Mouse (Mus musculus) heart, embryonic 14.5 days (tissue): Measurements from ENCODE around the gene 4632433K11Rik. TPM values are rescaled to one million over a fixed set of nuclear protein-coding genes. Genes with fewer than 3 reads are reported as not detected.
A peak's percentile ranks its signal among the peaks of the same experiment; 100 is the strongest.

Source experiments
- ATAC-seq: fragments of 200-750 bp; cut with Nextera tagmentation; 2 replicates; pipeline ENCODE4 v1.8.0; 2017; ENCODE audit warnings: low read depth, moderate TSS enrichment; ENCODE audit not compliant: insufficient number of reproducible peaks, insufficient read depth, low FRiP score
- H3K27ac ChIP-seq, 2 experiments: fragments of 200-500 bp in 1 of 2; fragments of 300-500 bp in 1 of 2; sonication (generic) in 1 of 2; replicated peaks in 1 of 2; 2 replicates each; pipeline ENCODE4 v1.5.1; 2012 to 2014; ENCODE audit warnings: low read depth in 2 of 2, low read length in 2 of 2, control low read depth in 1 of 2, mild to moderate bottlenecking in 1 of 2, mixed read lengths in 1 of 2; ENCODE audit not compliant: control insufficient read depth in 1 of 2, insufficient read depth in 1 of 2
- H3K27me3 ChIP-seq: fragments of 300-500 bp; sonication (generic); 2 replicates; pipeline ENCODE4 v1.6.1; 2014; ENCODE audit warnings: mild to moderate bottlenecking, low read length, control low read depth; ENCODE audit not compliant: control insufficient read depth, insufficient read depth
- H3K36me3 ChIP-seq: fragments of 300-500 bp; sonication (generic); 2 replicates; pipeline ENCODE4 v1.6.1; 2014; ENCODE audit warnings: mild to moderate bottlenecking, control low read depth, low read length, mixed read lengths; ENCODE audit not compliant: control insufficient read depth, insufficient read depth
- H3K4me1 ChIP-seq, 2 experiments: fragments of 200-500 bp in 1 of 2; fragments of 300-500 bp in 1 of 2; sonication (generic) in 1 of 2; 2 replicates each; pipeline ENCODE4 v1.6.1; 2012 to 2014; ENCODE audit warnings: low read length in 2 of 2, control low read depth in 1 of 2, mixed read lengths in 1 of 2; ENCODE audit not compliant: control insufficient read depth in 2 of 2, insufficient read depth in 2 of 2
- H3K4me2 ChIP-seq: fragments of 300-500 bp; sonication (generic); 2 replicates; pipeline ENCODE4 v1.6.1; 2014; ENCODE audit warnings: mild to moderate bottlenecking, low read length
- H3K4me3 ChIP-seq, 2 experiments: fragments of 200-500 bp in 1 of 2; fragments of 300-500 bp in 1 of 2; sonication (generic) in 1 of 2; 2 replicates each; pipeline ENCODE4 v1.5.1; 2012 to 2014; ENCODE audit warnings: low read length in 2 of 2, mild to moderate bottlenecking in 2 of 2, control low read depth in 1 of 2, low read depth in 1 of 2, moderate library complexity in 1 of 2; ENCODE audit not compliant: control insufficient read depth in 1 of 2, insufficient read depth in 1 of 2
- H3K9ac ChIP-seq: fragments of 300-500 bp; sonication (generic); 2 replicates; pipeline ENCODE4 v1.6.1; 2014; ENCODE audit warnings: mild to moderate bottlenecking, low read length
- H3K9me3 ChIP-seq: fragments of 300-500 bp; sonication (generic); 2 replicates; pipeline ENCODE4 v1.6.1; 2016; ENCODE audit warnings: low read length, control low read depth; ENCODE audit not compliant: control insufficient read depth
- WGBS: fragments of 180-500 bp; shearing (Covaris S2); extraction: QIAGEN DNeasy Blood & Tissue Kit; methylation state at CpG from one replicate; pipeline ENCODE4 v1.1.7; 2014; 5-methylcytosine and 5-hydroxymethylcytosine counted together
- polyA plus RNA-seq: library from polyadenylated mRNA; unstranded; fragments of >200 nt; fragmentation: Nextera tagmentation; extraction: Ambion mirVana; gene quantifications from 2 replicates; pipeline ENCODE4 v1.2.1, GENCODE M21; 2014

4632433K11Rik gene
- polyA plus RNA-seq, 1 experiment from 2014 or later: not detected

DNA sequence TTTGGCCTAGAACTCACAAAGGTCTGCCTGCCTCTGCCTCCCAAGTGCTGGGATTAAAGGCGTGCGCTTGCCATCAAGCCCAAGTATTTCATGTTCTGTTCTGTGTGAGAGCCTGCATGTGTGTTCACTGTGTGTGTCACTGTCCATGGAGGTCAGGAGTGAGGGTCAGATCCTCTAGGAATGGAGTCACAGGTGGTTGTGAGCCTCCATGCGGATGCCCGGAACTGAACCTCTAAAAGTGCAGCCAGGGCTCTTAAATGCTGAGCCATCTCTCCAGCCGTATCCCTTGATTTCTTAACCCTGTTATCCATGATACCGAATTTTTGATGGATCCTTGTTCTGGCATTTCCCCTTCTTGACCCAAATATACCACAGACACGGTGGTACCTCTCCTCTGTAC, 3.1 kb downstream of the 4632433K11Rik start:
- Histone ChIP-seq H3K36me3 (peaks cover 46% of the 10 kb centered on the region), H3K27me3 (no peaks in the 10 kb centered on the region), H3K9me3 (peaks cover 4% of the 10 kb centered on the region; the same call in 1 of the 2 replicates), H3K4me3 (no peak overlapping the region), H3K27ac (no peak overlapping the region), H3K9ac (no peak overlapping the region), H3K4me2 (no peak overlapping the region; the same call in 1 of the 2 replicates), H3K4me1 (peaks cover 2 to 11% of the 10 kb centered on the region in 2 experiments; a peak in 3 of 4 replicates)
- 87% methylated on average over 7 of the region's 7 CpGs for WGBS
- ATAC-seq: no peak

DNA sequence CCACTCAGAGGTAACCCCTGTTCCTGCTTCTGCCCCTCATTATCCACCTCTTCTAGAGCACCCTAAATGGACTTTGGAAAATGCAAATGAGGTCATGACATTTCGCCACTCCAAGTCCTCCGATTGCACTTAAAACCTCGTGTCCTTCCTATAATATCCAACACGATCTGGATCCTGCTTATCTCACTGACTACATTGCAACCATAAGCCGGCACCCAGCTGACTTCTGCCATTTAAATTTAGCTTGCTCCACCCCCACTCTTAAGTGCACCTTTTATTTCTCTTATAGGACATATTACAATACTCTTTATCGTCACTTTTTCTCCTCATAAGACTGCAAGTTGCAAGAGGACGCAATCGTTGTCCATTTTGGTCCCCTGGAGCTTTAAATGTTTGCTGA, 3.5 kb downstream of the 4632433K11Rik start:
- ATAC-seq: no peak
- H3K9ac ChIP-seq: peak overlapping the region; percentile 76; the same call in 1 of the 2 replicates
- peaks cover 2 to 11% of the 10 kb centered on the region in 2 experiments; a peak in 3 of 4 replicates for H3K4me1 ChIP-seq
- H3K27me3 ChIP-seq: no peaks in the 10 kb centered on the region
- 71% methylated on average over 8 of the region's 8 CpGs for WGBS
- H3K36me3 ChIP-seq: peaks cover 41% of the 10 kb centered on the region
- no peaks in the 10 kb centered on the region for H3K9me3 ChIP-seq
- peak overlapping the region; percentile 66 to 75; a peak in 3 of 4 replicates for H3K4me3 ChIP-seq
- H3K4me2 ChIP-seq: peak overlapping the region; percentile 65
- H3K27ac ChIP-seq: peak overlapping the region; percentile 72 to 94; a peak in 3 of 4 replicates

DNA sequence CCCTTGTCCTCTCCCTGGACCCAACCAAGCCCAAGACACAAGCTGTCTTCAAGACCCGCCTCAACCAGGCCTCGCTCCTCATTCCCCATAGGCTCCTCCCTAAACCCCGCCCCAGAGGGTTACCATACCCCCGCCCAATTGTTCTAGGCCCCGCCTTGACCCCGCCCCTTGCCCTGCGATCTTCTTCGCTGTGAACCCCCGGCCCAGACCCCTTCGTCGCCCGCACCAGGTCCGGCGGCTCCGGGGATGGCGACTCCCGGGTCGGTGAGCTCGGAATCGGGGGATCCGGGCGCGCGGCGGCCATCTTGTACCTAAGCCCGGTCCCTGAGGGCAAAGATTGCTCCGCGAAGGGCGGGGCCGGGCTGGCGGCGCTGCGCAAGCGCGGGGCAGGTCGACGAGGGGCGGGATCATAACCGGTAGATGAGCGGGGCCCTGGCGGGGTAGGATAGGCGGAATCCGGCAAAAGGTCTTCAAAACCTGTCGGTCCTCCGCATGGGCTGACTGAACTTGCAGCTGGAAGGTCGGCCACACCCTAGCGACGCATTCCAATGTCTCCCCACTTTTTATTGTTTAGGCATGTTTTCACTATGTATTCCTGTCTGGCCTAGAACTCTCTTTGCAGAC, 4.3 kb downstream of the 4632433K11Rik start, which contains the start of gene Zfp784:
Gene Zfp784 (minus strand): TSS at position 338 of the 624 bp plus-strand sequence.
- H3K36me3 ChIP-seq: peaks cover 34% of the 10 kb centered on the region
- peaks cover 2 to 11% of the 10 kb centered on the region in 2 experiments; a peak in 3 of 4 replicates for H3K4me1 ChIP-seq
- peak within 1 kb of the TSS; percentile 86 to 94 for H3K27ac ChIP-seq
- peak within 1 kb of the TSS; percentile 76 for H3K9ac ChIP-seq
- peak within 1 kb of the TSS; percentile 65 for H3K4me2 ChIP-seq
- H3K9me3 ChIP-seq: no peaks in the 10 kb centered on the region
- H3K4me3 ChIP-seq: peak within 1 kb of the TSS; percentile 66 to 75
- WGBS: under 1% methylated on average over 48 of the region's 48 CpGs
- no peaks in the 10 kb centered on the region for H3K27me3 ChIP-seq
- peak; percentile 92 for ATAC-seq

DNA sequence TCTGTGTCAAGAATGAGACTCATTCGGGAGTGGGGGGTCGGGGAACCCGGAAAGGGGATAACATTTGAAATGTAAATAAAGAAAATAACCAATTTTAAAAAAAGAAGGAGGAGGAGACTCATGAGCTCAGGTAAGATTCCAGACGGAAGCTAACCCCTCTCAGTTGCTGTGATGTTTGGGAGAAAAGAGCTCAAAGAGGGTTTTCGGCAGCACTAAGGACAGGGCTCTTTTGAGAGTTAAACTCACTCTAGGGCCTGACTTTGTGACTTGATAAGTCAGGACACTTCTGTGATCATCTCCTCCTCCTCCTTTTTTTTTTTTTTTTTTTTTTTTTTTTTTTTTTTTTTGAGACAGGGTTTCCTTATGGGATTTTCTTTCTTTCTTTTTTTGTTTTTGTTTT, 5.0 kb downstream of the 4632433K11Rik start:
- H3K4me1 ChIP-seq: peaks cover 2 to 11% of the 10 kb centered on the region in 2 experiments; a peak in 3 of 4 replicates
- peaks cover 27% of the 10 kb centered on the region for H3K36me3 ChIP-seq
- ATAC-seq: no peak
- no peaks in the 10 kb centered on the region for H3K9me3 ChIP-seq
- peak overlapping the region; percentile 76 for H3K9ac ChIP-seq
- H3K27ac ChIP-seq: peak overlapping the region in 1 of 2 experiments; percentile 94; a peak in 1 of 4 replicates
- H3K4me2 ChIP-seq: peak overlapping the region; percentile 65
- H3K27me3 ChIP-seq: no peaks in the 10 kb centered on the region
- H3K4me3 ChIP-seq: peak overlapping the region; percentile 66 to 75; a peak in 3 of 4 replicates
- WGBS: 30% methylated on average over 5 of the region's 5 CpGs

DNA sequence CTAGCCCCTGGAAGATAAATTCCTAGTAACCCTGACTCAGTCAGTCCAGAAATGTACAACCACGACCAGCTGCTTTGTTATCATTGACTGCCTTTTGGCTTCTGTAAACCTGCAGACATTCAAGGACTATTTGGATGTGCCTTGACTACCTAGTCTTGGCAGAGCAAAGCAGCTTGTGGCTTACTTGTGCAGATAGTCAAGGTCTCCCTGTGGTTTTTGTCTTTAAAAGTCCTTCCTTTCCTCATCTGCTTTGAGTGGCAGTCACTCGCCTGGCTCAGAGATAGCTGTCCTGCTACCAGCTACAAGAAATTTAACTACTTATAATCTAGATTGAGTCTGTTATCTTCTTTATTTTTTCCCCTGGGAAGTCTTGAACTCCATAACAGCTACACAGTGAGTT, 11.1 kb downstream of the 4632433K11Rik start:
- Histone ChIP-seq H3K27ac (no peak overlapping the region), H3K36me3 (peaks cover 4% of the 10 kb centered on the region; the same call in 1 of the 2 replicates), H3K9me3 (no peaks in the 10 kb centered on the region), H3K9ac (no peak overlapping the region), H3K27me3 (no peaks in the 10 kb centered on the region), H3K4me2 (no peak overlapping the region), H3K4me3 (no peak overlapping the region), H3K4me1 (no peaks in the 10 kb centered on the region)
- no peak for ATAC-seq
- WGBS: 51% methylated on average over 2 of the region's 2 CpGs

DNA sequence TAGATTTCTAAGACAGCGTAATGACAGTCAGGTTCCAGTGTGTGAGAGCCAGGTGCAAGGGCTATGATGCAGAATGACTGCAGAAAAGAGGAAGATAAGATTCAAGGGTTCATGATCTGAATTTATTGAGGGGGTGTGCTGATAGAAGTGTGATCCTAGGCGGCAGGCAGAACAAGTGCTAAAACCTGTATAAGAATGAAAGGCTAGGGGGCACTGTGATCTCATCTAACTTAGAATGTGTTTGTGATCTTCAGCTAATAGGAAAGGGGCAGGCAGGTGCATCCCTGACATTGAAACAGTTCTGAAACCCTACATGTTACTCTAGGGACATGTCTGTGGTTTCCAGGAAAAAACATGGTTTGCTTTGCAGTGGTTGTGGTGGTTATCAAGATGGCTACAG, 12.2 kb downstream of the 4632433K11Rik start:
- Histone ChIP-seq H3K4me2 (no peak overlapping the region), H3K27me3 (no peaks in the 10 kb centered on the region), H3K9me3 (no peaks in the 10 kb centered on the region), H3K4me1 (peaks cover 3 to 7% of the 10 kb centered on the region in 2 experiments; a peak in 3 of 4 replicates), H3K36me3 (peaks cover 4% of the 10 kb centered on the region; the same call in 1 of the 2 replicates), H3K4me3 (no peak overlapping the region), H3K27ac (no peak overlapping the region), H3K9ac (no peak overlapping the region)
- 64% methylated on average over 2 of the region's 2 CpGs for WGBS
- ATAC-seq: no peak

DNA sequence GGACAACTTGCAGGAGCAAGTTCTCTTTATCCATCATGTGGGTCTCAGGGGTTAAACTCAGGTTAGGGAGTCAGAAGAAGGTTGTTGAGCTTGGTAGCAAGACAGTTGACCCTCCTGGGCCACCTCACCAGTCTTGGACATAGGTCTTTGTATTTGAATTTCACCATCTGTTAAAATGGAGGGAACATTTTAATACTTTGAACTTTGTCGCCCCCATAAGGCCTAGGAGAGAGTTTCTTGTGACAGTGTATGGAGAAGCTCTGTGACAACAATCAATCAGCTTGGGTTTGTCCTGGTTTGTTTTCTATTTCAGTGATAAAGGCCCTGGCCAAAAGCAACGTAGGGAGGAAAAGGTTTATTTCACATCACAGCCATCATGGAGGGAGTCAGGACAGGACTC, 13.4 kb downstream of the 4632433K11Rik start:
- WGBS: 15% methylated on average over 2 of the region's 2 CpGs
- Histone ChIP-seq H3K9ac (no peak overlapping the region), H3K27ac (no peak overlapping the region), H3K4me2 (no peak overlapping the region), H3K36me3 (no peaks in the 10 kb centered on the region), H3K4me1 (peaks cover 4 to 13% of the 10 kb centered on the region in 2 experiments), H3K9me3 (no peaks in the 10 kb centered on the region), H3K27me3 (peaks cover 6% of the 10 kb centered on the region), H3K4me3 (no peak overlapping the region)
- no peak for ATAC-seq
